Comparison of ENCODE assay signal across 11 mouse cellular contexts in genomic region chr10:45483210-45483609, GRCm38 (mm10). TPM values are rescaled to one million over a fixed set of nuclear protein-coding genes. Genes with fewer than 3 reads are reported as not detected.
A peak's percentile ranks its signal among the peaks of the same experiment; 100 is the strongest.
DNase-seq lines count a peak whose midpoint lies in the region; ATAC-seq and TF ChIP-seq lines count a peak whose summit lies in the region.
"Had no signal": no experiment of that assay in that cellular context is flagged by ENCODE, and none has a peak within 500 bp of the region (broad histone marks: within the 10 kb centered on the region; RNA-seq: fewer than 3 reads in every experiment).

No protein-coding gene starts in this region.

- no peaks in the 10 kb centered on the region for H3K36me3 ChIP-seq in limb, embryonic 14.5 days (ENCODE audit: control insufficient read depth, insufficient read depth, low read length)
- H3K36me3 ChIP-seq: embryonic facial prominence, embryonic 13.5 days; G1E; heart, embryonic 15.5 days had no signal

- no peaks in the 10 kb centered on the region for H3K4me1 ChIP-seq in limb, embryonic 14.5 days (ENCODE audit: control insufficient read depth, insufficient read depth, low read length)

- DNase-seq in kidney, postnatal 10 days, result peak; percentile 55
- no peak for DNase-seq in kidney, postnatal 14 days
- DNase-seq in B cell, adult 2 months, result peak; percentile 15 to 16
- peak; percentile 41 for DNase-seq in adipocyte (ENCODE audit: low spot score)
- DNase-seq in limb, embryonic 14.5 days (ENCODE audit: low spot score), result peak; percentile 79
- DNase-seq in layer of hippocampus, postnatal 10 days (ENCODE audit: low spot score in 2 of 2), result no peak

- H3K27me3 ChIP-seq in limb, embryonic 14.5 days (ENCODE audit: control insufficient read depth, insufficient read depth, low read length), result peaks cover 27% of the 10 kb centered on the region

- H3K27ac ChIP-seq in limb, embryonic 14.5 days (replicated peaks; ENCODE audit: low read depth, low read length), result no peak overlapping the region
- H3K27ac ChIP-seq: embryonic facial prominence, embryonic 13.5 days; heart, embryonic 15.5 days; left cerebral cortex, adult 2 months had no signal

- ATAC-seq in limb, embryonic 14.5 days (ENCODE audit: low FRiP score, low read depth), result no peak
- ATAC-seq in monocyte, adult 5-6 weeks (replicated peaks; ENCODE audit: insufficient number of reproducible peaks, low FRiP score, low TSS enrichment, poor library complexity, severe bottlenecking), result no peak

- TF ChIP-seq POLR2A in limb, embryonic 14.5 days (IDR thresholded peaks at IDR 0.05; ENCODE audit: borderline replicate concordance, extremely low read depth, insufficient read depth, insufficient read length), result no peak

- 51% methylated on average over 2 of the region's 2 CpGs for WGBS in limb, embryonic 14.5 days

- H3K4me2 ChIP-seq in limb, embryonic 14.5 days (replicated peaks; ENCODE audit: low read depth, low read length, severe bottlenecking), result no peak overlapping the region
- H3K4me2 ChIP-seq: embryonic facial prominence, embryonic 13.5 days; heart, embryonic 15.5 days had no signal

- no peak overlapping the region for H3K4me3 ChIP-seq in limb, embryonic 14.5 days (replicated peaks; ENCODE audit: low read length)
- H3K4me3 ChIP-seq: embryonic facial prominence, embryonic 13.5 days; heart, embryonic 15.5 days; left cerebral cortex, adult 2 months had no signal

- H3K9ac ChIP-seq in limb, embryonic 14.5 days (ENCODE audit: low read depth, low read length, severe bottlenecking), result no peak overlapping the region
- H3K9ac ChIP-seq: embryonic facial prominence, embryonic 13.5 days; heart, embryonic 15.5 days had no signal

- no peaks in the 10 kb centered on the region for H3K9me3 ChIP-seq in limb, embryonic 14.5 days (ENCODE audit: control insufficient read depth, low read length)
- H3K9me3 ChIP-seq: embryonic facial prominence, embryonic 13.5 days; G1E; heart, embryonic 15.5 days had no signal

RNA-seq across cellular contexts. Expression of gene Lin28b, which starts 3.0 kb away (rescaled TPM):
- 1.1 and 1.2 TPM in 2 replicates for polyA plus RNA-seq in limb, embryonic 14.5 days (2012; rRNA removed)
- polyA plus RNA-seq in limb, embryonic 14.5 days (2014; fragmentation: Nextera tagmentation; extraction: Ambion mirVana), result 1.2 and 1.3 TPM in 2 replicates
- total RNA-seq in layer of hippocampus, postnatal 10 days (2021), result 1 to 10 TPM; 1.3 to 1.7 TPM
- total RNA-seq in monocyte, adult 5-6 weeks (2017), result 0.10 TPM in 1 of 3 replicates, not detected in the others

Comparison
In these comparisons a context has a peak if more than half of its experiments do, and no peak if none do; other contexts are left out.
1. DNase-seq: peak in kidney, postnatal 10 days (single experiment), B cell, adult 2 months (2 of 2), adipocyte (single experiment) and limb, embryonic 14.5 days (single experiment); none in kidney, postnatal 14 days (single experiment) and layer of hippocampus, postnatal 10 days (0 of 2).